Mouse (Mus musculus) midbrain, embryonic 10.5 days (tissue): ENCODE results near the gene Cfap74. TPM values are rescaled to one million over a fixed set of nuclear protein-coding genes. Genes with fewer than 3 reads are reported as not detected.
A peak's percentile ranks its signal among the peaks of the same experiment; 100 is the strongest.
"Not testable (repeated sequence)": the region's sequence is repeated elsewhere in the genome, so short reads cannot be mapped to it uniquely, and the experiment has no call there.

Experiments used
- DNase-seq: peaks from one replicate; pipeline ENCODE4 v3.0.0-alpha.2; 2017; ENCODE audit warnings: low spot score
- H3K27ac ChIP-seq: fragments of 300-500 bp; sonication (generic); replicated peaks from 2 replicates; pipeline ENCODE4 v1.5.1; 2016; ENCODE audit warnings: mild to moderate bottlenecking
- H3K27me3 ChIP-seq: fragments of 300-500 bp; sonication (generic); 2 replicates; pipeline ENCODE4 v1.6.1; 2016; ENCODE audit warnings: low read depth, mild to moderate bottlenecking; ENCODE audit not compliant: poor library complexity, severe bottlenecking
- H3K36me3 ChIP-seq: fragments of 300-500 bp; sonication (generic); 2 replicates; pipeline ENCODE4 v1.6.1; 2016; ENCODE audit warnings: mild to moderate bottlenecking, moderate library complexity
- H3K4me1 ChIP-seq: fragments of 300-500 bp; sonication (generic); 2 replicates; pipeline ENCODE4 v1.6.1; 2016
- H3K4me3 ChIP-seq: fragments of 300-500 bp; sonication (generic); 2 replicates; pipeline ENCODE4 v1.5.1; 2016; ENCODE audit warnings: mild to moderate bottlenecking, moderate library complexity
- H3K9me3 ChIP-seq: fragments of 300-500 bp; sonication (generic); replicated peaks from 2 replicates; pipeline ENCODE4 v1.6.1; 2016; ENCODE audit warnings: mild to moderate bottlenecking
- WGBS: fragments of 180-500 bp; shearing (Covaris S2); methylation state at CpG from one replicate; pipeline ENCODE4 v1.1.7; 2016; 5-methylcytosine and 5-hydroxymethylcytosine counted together
- polyA plus RNA-seq: library from polyadenylated mRNA; unstranded; fragments of >200 nt; fragmentation: Nextera tagmentation; extraction: Ambion mirVana; gene quantifications from 2 replicates; pipeline ENCODE4 v1.2.1, GENCODE M21; 2016

Cfap74 gene
- polyA plus RNA-seq, 1 experiment from 2014 or later, result 7.8 TPM

DNA sequence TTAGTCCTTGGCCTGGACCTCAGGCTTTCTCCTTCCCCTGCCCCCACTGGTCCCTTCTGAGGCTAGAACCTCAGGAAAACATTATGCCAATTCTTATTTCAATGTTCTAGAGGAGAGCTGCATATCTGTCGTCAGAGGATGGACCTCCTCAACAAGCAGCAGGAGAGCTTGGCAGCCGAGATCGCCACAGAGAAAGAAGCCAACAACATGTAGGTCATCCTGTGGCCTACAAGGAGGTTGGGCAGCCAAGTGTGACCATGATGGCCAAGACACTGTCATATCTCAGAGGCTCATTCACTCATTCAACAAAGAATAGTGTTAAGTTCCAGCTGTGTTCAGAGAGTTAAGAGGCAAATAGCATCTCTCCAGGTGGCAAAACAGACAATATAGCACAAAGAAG is 11.1 kb downstream of the Cfap74 start:
- Histone ChIP-seq H3K27me3 (no peaks in the 10 kb centered on the region), H3K4me3 (no peak overlapping the region), H3K9me3 (no peaks in the 10 kb centered on the region), H3K36me3 (peaks cover 28% of the 10 kb centered on the region), H3K27ac (no peak overlapping the region), H3K4me1 (no peaks in the 10 kb centered on the region)
- 91% methylated on average over 3 of the region's 3 CpGs for WGBS
- no peak for DNase-seq

- H3K4me1 ChIP-seq, H3K4me3 ChIP-seq, H3K9me3 ChIP-seq, H3K27ac ChIP-seq, DNase-seq, H3K27me3 ChIP-seq: not testable (repeated sequence)
- H3K36me3 ChIP-seq, result peaks cover 28% of the 10 kb centered on the region
- WGBS, result 84% methylated on average over 22 of the region's 30 CpGs
These were observed 12.7 kb downstream of the Cfap74 start for GRCm38 (mm10) chr4:155421412-155422370.

DNA sequence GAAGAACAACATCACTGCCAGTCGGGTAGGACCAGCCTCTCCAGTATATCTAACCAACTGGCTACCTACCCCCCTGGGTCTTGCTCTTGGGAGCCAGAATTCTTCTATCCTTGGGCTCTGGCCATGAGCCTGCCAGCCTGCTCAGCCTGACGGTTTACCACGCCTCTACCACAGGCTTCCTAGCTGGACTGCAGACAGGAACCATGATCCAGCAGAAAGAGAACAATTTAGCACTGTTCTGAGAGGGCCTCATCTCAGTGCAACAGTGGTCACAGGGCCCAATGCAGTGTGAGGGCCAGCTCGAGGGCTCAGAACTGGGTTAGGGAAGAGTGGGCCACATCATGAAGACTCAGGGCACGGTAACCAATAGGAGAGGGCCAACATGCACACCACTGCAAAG is 15.0 kb downstream of the Cfap74 start:
- Histone ChIP-seq H3K4me3 (no peak overlapping the region), H3K4me1 (no peaks in the 10 kb centered on the region), H3K9me3 (no peaks in the 10 kb centered on the region), H3K36me3 (peaks cover 23% of the 10 kb centered on the region), H3K27ac (no peak overlapping the region), H3K27me3 (no peaks in the 10 kb centered on the region)
- no peak for DNase-seq
- 88% methylated on average over 5 of the region's 5 CpGs for WGBS

- peaks cover 5% of the 10 kb centered on the region; the same call in 1 of the 2 replicates for H3K36me3 ChIP-seq
- H3K27ac ChIP-seq, result no peak overlapping the region
- no peaks in the 10 kb centered on the region for H3K27me3 ChIP-seq
- H3K4me3 ChIP-seq, result no peak overlapping the region
- WGBS, result 89% methylated on average over 6 of the region's 6 CpGs
- DNase-seq, result no peak
- no peaks in the 10 kb centered on the region for H3K4me1 ChIP-seq
- H3K9me3 ChIP-seq, result 0 out of 2 replicates have a peak, but pooled peaks cover 3% of the 10 kb centered on the region
These were observed 17.3 kb downstream of the Cfap74 start for GRCm38 (mm10) chr4:155426272-155426671.

DNA sequence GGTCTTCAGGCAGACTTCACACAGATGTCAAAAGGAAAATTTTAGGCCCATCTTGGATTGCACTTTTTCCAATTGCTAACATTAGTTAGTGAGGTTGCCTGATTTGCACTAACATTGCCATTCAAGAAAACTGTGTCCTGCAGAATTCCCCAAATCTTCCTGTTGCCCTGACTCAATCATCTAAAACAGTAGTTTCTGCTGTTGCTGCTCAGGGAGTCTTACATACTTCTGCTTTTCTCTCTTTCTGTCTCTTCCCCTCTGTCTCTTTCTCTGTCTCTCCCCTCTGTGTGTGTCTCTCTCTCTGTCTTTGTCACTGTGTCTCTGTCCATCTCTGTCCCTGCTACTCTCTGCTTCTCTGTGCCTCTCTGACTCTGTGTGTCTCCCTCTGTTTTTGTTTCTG is 19.5 kb downstream of the Cfap74 start:
- 0 out of 2 replicates have a peak, but pooled peaks cover 3% of the 10 kb centered on the region for H3K9me3 ChIP-seq
- no peak for DNase-seq
- H3K27me3 ChIP-seq, result no peaks in the 10 kb centered on the region
- H3K36me3 ChIP-seq, result 0 out of 2 replicates have a peak, but pooled peaks cover 3% of the 10 kb centered on the region
- H3K4me3 ChIP-seq, result no peak overlapping the region
- H3K4me1 ChIP-seq, result no peaks in the 10 kb centered on the region
- H3K27ac ChIP-seq, result no peak overlapping the region

DNA sequence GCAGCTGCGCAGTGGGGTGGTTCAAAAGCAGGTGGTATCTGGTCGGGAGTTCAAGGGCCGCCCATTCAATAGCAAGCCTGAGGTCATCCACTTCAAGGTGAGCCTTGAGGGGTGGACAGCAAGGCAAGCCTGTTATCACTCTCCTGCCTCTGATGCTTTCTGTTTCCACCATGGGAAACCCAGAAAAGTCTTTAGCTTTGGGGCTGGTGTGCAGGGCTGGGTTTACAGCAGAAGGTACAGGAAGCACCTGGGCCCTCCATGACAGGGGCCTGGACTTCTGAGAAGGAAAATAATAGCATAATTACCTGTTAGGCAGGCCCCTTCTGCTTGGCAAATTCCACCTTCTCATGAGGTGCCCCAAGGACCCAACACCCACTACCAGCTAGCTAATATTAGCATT is 20.2 kb downstream of the Cfap74 start:
- Histone ChIP-seq H3K27ac (no peak overlapping the region), H3K4me3 (no peak overlapping the region), H3K27me3 (no peaks in the 10 kb centered on the region), H3K4me1 (no peaks in the 10 kb centered on the region), H3K36me3 (0 out of 2 replicates have a peak, but pooled peaks cover 3% of the 10 kb centered on the region), H3K9me3 (0 out of 2 replicates have a peak, but pooled peaks cover 3% of the 10 kb centered on the region)
- WGBS, result 94% methylated on average over 3 of the region's 3 CpGs
- DNase-seq, result no peak

GRCm38 (mm10) chr4:155432358-155432757 is 23.4 kb downstream of the Cfap74 start:
- H3K9me3 ChIP-seq, result 0 out of 2 replicates have a peak, but pooled peaks cover 3% of the 10 kb centered on the region
- no peak for DNase-seq
- H3K36me3 ChIP-seq, result 0 out of 2 replicates have a peak, but pooled peaks cover 3% of the 10 kb centered on the region
- 88% methylated on average over 6 of the region's 6 CpGs for WGBS
- no peak overlapping the region for H3K4me3 ChIP-seq
- H3K27me3 ChIP-seq, result no peaks in the 10 kb centered on the region
- H3K4me1 ChIP-seq, result no peaks in the 10 kb centered on the region
- H3K27ac ChIP-seq, result no peak overlapping the region

DNA sequence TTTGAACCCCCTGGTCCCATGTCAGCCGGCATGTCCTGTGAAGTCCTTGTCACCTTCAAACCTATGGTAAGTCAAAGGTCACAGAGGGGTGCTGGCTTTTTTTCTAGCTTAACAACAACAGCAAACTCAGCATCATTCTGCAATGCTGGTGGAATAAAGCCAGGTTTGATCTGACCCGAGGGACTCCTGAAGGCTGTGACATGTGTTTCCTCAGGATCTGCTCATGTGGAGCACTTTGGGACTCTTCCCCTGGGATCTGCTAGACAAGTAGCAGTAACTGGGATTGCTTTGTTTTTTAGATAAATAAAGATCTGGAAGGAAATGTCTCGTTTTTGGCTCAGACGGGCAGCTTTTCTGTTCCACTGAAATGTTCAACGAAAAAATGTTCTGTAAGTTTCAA is 25.0 kb downstream of the Cfap74 start:
- 0 out of 2 replicates have a peak, but pooled peaks cover 3% of the 10 kb centered on the region for H3K9me3 ChIP-seq
- no peaks in the 10 kb centered on the region for H3K27me3 ChIP-seq
- H3K27ac ChIP-seq, result no peak overlapping the region
- H3K4me1 ChIP-seq, result no peaks in the 10 kb centered on the region
- H3K36me3 ChIP-seq, result 0 out of 2 replicates have a peak, but pooled peaks cover 3% of the 10 kb centered on the region
- H3K4me3 ChIP-seq, result no peak overlapping the region
- DNase-seq, result no peak
- 86% methylated on average over 5 of the region's 5 CpGs for WGBS

DNA sequence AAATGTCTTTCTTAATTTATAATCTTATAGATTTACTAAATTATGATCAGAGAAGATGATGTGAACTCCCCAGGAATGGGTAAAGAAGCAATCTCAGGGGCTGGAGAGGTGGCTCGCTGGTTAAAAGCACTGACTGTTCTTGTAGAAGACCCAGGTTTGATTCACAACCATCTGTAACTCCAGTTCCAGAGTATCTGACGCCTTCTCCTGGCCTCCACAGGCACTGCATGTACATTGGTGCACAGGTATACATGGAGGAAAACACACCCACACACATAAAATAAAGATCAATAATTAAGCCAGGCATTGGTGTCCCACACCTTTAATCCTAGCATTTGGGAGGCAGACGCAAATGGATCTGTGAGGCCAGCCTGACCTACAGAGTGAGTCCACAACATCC is 33.8 kb downstream of the Cfap74 start:
- DNase-seq, result no peak
- Histone ChIP-seq H3K4me1 (no peaks in the 10 kb centered on the region), H3K4me3 (no peak overlapping the region), H3K27me3 (no peaks in the 10 kb centered on the region), H3K36me3 (no peaks in the 10 kb centered on the region), H3K9me3 (no peaks in the 10 kb centered on the region), H3K27ac (no peak overlapping the region)
- 71% methylated on average over 3 of the region's 3 CpGs for WGBS

DNA sequence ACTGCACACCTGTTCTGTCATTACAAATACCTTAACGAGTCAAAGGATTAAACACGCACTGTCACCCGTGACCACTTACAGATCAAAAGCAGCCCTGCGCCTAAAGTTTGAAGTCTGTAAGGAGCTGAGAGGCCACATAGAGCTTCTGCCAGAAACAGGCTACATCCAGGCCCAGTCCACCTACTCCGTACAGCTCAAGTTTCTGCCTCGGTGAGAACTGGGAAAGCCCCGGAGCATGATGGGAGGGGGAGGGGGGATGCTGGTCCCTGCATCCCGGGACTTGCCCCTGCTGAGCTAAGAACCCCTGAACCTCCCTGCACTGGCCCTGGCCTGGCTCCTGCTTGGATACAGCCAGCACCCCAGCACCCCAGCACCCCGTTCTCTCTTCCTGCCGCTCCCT is 42.6 kb downstream of the Cfap74 start:
- Histone ChIP-seq H3K4me3 (no peak overlapping the region), H3K36me3 (no peaks in the 10 kb centered on the region), H3K4me1 (peaks cover 6% of the 10 kb centered on the region), H3K9me3 (no peaks in the 10 kb centered on the region), H3K27me3 (no peaks in the 10 kb centered on the region), H3K27ac (peak overlapping the region; percentile 18; the same call in 1 of the 2 replicates)
- WGBS, result 37% methylated on average over 10 of the region's 10 CpGs
- no peak for DNase-seq

GRCm38 (mm10) chr4:155458575-155458974 is 49.6 kb downstream of the Cfap74 start:
- no peak for DNase-seq
- Histone ChIP-seq H3K36me3 (no peaks in the 10 kb centered on the region), H3K9me3 (no peaks in the 10 kb centered on the region)

DNA sequence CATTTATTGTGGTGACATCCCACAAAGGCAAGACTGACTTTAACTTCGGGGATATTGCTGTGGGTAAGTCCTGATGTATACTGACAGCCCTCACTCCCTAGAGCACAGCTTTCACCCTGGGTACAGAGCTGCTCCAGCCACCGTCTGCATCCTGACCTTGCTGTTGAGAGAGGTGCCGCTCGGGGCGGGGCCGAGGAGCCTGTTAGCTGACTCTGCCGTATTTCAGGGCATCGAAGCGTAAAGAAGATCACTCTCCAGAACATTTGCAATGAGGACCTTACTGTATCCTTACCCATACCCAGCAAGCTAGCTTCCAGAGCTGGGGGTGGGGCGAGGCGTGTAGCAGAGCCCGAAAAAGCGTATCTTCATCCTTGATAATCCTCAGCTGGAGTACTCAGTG is 54.1 kb downstream of the Cfap74 start:
- Histone ChIP-seq H3K4me1 (no peaks in the 10 kb centered on the region), H3K27ac (no peak overlapping the region), H3K36me3 (no peaks in the 10 kb centered on the region), H3K27me3 (peaks cover 15% of the 10 kb centered on the region), H3K4me3 (no peak overlapping the region), H3K9me3 (no peaks in the 10 kb centered on the region)
- 86% methylated on average over 13 of the region's 13 CpGs for WGBS
- no peak for DNase-seq

More at GRCm38 (mm10) chr4:155458575-155458974, 49.6 kb downstream of the Cfap74 start:
- Histone ChIP-seq H3K27me3 (no peaks in the 10 kb centered on the region; the same call in 1 of the 2 replicates), H3K4me3 (no peak overlapping the region), H3K4me1 (no peaks in the 10 kb centered on the region), H3K27ac (no peak overlapping the region)
- WGBS, result 84% methylated on average over 5 of the region's 5 CpGs

DNA sequence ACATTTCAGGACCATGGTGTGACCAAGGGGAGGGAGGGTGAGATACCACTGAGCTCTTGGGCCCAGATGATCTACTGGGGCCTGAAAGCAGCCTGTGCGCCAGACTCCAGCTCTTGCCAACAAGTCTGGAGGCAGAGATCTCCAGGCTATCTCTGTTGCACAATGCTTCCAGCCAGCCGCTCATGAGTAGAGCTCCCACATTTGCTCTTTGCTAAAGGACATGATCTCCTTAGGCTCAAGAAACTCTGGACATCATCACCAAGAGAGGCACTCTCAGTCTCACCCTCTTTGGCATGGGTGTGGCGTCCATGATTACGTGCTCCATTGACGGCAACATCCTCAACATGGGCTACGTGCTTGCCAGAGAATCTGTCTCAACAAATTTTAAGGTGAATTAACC is 54.6 kb downstream of the Cfap74 start:
- H3K36me3 ChIP-seq, result no peaks in the 10 kb centered on the region
- no peak overlapping the region for H3K4me3 ChIP-seq
- no peak overlapping the region for H3K27ac ChIP-seq
- no peaks in the 10 kb centered on the region for H3K4me1 ChIP-seq
- 88% methylated on average over 6 of the region's 6 CpGs for WGBS
- no peaks in the 10 kb centered on the region for H3K9me3 ChIP-seq
- no peak for DNase-seq
- peaks cover 20% of the 10 kb centered on the region for H3K27me3 ChIP-seq
